Mouse (Mus musculus): ENCODE measurements around the gene Nynrin. TPM values are rescaled to one million over a fixed set of nuclear protein-coding genes. Genes with fewer than 3 reads are reported as not detected.

The Nynrin gene
- polyA plus RNA-seq, 1 experiment = 1.7 TPM

DNA sequence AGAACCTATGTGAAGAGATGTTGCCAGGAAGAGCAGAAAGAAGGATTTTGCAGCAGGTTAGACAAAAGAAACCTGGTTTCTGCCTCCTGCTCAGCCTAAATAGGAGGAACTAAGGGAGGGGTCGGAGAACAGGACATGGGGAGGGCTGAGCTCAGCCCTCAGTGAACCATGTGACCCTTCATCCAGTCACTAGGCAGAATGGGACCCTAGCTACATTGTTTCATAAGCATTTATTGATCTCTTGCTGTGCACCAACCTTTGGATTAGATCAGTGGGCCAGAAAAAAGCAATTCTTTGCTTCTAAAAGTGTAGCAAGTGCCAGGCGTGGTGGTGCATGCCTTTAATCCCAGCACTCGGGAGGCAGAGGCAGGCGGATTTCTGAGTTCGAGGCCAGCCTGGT lies 15.5 kb upstream of the Nynrin start:
- WGBS = 87% methylated on average over 5 of the region's 5 CpGs
- no peak for DNase-seq (ENCODE audit: low read depth, low spot score)

DNA sequence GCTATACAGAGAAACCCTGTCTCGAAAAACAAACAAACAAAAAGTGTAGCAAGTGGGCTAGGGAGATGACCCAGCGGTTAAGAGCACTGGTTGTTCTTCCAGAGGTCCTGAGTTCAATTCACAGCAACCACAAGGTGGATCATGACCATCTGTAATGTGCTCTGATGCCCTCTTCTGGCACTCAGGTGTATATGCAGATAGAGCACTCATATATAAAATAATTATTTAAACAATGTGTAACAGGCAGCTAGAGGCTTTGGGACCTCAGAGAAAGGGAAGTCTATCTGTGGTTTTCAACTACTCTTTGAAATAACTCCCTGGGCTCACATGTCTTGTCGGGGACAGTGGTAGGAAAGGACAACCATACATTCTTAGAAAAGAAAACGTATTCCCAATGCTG lies 15.1 kb upstream of the Nynrin start:
- 88% methylated on average over 4 of the region's 4 CpGs for WGBS
- no peak for DNase-seq (ENCODE audit: low read depth, low spot score)

DNA sequence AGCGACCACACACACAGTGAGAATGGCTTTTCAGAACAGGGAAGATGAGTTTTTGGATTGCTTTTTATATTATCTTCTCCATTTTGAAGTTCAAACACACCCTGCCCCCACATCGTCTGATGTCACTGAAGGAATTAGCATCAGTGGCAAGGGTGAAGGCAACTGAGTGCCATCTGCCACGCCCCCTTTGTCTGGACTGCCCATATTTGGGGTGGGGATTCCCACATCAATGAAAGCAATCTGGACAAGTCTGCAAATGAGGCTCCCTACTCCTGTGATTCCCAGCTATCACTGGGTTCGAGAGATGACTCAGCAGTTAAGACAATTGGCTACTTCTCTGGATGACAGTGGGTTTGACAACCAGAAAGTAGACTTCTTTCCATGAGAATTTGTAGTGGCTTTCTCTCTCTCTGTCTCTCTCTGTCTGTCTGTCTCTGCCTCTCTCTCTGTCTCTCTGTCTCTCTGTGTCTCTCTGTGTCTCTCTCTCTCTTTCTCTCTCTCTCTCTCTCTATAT lies 12.9 kb upstream of the Nynrin start:
- DNase-seq (ENCODE audit: low read depth, low spot score) = no peak
- WGBS = 46% methylated on average over 4 of the region's 4 CpGs

DNA sequence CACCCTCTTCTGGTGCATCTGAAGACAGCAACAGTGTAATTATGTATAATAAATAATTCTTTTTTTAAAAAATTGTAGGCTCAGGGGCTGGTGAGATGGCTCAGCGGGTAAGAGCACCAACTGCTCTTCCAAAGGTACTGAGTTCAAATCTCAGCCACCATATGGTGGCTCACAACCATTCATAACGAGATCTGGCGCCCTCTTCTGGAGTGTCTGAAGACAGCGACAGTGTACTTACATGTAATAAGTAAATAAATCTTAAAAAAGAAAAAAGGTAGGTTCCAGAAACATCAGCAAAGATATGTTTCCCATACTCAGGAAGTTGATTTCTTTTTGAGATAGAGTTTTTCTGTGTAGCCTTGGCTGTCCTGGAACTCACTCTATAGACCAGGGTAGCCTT lies 11.0 kb upstream of the Nynrin start:
- WGBS = 72% methylated on average over 4 of the region's 4 CpGs
- DNase-seq (ENCODE audit: low read depth, low spot score) = no peak

DNA sequence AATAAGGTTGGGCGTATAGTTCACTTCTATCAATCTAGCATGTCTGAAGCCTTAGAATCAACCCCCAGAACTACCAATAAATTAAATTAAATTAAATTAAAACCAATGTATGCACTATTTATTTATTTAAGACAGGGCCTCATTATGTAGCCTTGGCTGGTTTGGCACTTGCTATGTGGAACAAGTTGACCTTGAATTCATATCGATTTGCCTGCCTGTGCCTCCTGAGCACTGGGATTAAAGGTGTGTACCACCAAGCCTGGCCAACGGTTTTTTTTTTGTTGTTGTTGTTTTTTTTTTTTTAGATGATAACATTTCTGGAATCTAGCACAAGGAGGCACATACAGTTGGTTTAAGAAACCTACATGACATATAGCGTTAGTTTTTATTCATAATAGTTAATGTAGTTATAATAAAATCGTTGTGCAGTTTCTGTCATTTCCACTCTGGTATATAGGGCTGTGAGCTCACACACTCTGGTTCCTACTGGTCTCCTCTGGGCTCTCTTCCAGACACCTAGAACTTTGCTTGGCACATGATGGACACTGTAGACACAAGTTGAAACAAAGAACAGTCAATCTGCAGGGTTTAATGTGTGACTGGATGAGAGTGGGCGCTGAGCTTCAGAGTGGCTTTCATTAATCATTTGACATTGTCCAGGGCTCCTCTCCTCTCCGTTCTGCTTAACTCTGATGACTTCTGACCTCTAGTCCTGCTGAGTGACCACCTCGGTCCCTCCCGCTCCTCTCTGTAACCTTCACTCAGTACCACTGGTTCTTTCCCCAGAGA lies 8.1 kb upstream of the Nynrin start:
- WGBS = 68% methylated on average over 9 of the region's 9 CpGs
- DNase-seq (ENCODE audit: low read depth, low spot score) = no peak

DNA sequence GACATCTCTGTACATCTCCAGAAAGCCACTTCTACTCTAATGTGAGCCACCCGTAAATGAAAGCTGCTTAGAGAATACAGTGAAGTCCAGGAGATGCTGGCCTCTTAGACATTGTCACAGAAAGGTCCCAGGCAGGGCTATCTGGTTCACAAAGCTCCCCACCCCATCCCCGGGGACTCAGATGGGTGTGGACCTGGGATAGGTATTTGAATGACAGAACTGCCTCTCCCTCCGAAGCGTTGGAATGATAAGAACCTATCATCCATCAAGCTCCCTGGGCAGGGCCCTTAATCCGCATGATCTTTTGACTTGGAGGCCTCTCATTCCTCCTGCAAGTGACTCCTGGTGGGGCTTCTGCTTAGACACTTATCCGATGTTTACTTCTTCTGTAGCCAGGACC lies 2.9 kb upstream of the Nynrin start:
- no peak for DNase-seq (ENCODE audit: low read depth, low spot score)
- 51% methylated on average over 6 of the region's 6 CpGs for WGBS

DNA sequence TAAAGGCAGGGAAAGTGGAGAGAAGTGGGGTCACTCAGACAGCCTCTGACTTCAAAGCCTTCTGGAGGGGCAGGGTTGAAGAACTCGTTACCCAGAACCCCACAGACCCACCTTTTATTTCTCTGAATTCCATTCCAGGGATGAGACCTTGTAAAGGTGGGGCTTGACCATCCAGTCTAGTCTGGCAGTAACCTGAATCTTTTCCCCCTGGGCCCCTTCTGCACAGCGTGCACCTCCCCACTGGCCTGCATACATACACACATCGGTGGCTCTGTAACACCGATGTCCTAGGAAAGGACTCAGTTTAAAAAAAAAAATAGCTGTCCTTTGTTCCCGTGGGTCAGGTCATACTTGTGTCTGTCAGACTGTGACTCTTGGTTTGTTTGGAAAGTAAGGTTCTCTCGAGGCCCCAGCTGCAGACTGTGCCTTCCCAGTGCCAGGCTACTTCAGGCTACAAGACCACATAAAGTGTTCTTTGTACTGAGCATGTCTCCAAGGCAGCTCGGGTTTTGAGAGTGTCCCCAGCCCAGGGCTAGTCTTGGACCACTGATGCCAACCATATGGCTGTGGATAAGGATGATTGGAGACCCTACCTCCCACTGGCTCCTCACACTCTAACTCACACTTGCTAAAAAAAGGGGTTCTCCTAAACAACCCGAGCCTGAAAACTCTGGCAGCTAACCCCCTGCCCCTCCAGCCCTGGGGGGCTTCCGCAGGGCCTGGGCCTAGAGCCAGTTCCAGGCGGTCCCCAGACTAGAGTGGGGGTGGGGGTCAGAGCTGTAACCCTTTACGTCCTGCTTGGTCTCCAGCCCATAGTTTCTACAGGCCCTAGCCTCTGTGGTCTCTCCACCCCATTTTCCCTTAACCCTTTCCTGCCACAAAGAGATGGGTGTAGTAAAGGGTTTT lies 911 bp upstream of the Nynrin start:
- no peak for DNase-seq (ENCODE audit: low read depth, low spot score)
- 31% methylated on average over 11 of the region's 11 CpGs for WGBS

DNA sequence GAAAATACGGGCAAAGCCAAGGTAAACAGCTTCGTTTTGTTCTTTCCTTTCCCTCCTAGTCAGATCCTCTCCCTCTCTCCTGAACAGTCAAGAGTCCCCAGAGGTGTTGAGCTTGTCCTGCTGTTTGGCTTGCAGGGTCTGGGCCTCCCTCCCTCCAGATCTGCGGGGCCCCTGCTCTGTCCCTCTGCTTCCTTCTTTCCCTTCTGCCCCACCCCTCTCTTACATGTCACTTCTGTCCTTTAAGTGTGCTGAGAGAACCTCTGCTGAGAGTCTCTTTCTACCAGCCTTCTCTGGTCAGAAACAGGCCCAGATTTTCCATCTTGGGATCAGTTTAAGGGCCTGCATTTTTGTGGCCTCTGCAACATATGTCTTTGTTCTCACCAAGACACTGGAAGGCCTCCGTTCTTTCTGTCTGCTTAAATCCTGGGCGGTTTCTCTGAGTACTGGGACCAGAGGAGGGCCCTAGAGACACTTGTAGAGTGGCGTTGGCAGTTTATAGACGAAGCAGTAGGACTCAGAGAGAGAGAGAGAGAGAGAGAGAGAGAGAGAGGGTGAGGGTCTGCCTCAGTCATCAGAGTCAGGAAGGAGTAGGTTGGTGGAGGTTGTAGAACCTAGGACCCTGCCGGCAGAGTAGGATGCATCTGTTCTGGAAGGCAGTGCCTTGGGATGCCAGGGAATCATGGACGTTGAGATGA lies 743 bp downstream of the Nynrin start:
- no peak for DNase-seq (ENCODE audit: low read depth, low spot score)
- WGBS = 11% methylated on average over 9 of the region's 9 CpGs

DNA sequence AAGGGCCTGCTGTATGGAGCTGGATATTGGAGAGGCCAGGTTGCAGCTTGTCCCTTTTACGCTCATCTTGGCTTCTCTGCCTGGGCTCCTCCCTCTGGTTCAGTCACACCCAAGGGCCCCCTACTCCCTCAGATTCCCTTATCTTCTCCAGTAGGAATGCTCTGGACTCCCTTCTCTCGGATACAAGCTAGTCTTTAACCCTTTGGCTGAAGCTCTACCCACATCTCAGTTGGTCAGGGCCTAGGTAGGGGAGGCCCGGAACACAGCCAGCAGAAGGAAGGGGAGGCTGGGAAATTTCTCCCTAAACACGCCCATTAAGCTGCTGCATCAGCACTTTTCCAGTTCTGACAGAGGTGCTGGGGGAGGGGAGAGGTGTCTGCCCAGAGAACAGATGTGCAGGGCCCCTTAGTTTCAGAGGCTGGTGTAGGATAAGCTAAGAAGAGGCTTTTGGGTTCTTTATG lies 1.3 kb downstream of the Nynrin start:
- no peak for DNase-seq (ENCODE audit: low read depth, low spot score)

DNA sequence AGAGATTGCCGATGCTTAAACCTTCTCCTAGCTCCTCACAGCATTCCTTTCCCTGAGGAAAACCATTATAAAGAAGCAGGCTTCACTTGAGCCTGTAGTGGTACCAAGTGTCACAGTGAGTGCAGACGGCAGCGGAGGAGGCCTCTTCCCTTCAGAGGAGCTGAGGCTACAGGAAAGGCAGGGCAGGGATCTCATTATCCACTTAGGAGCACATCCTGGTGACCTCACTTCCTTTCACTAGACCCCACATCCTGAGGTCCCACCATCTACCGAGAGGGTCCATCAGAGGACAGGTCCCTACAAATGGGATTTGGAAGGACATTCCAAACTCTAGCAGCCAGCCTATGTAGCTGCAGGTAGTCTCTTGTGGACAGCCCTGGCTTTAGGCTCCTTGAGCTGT lies 3.8 kb downstream of the Nynrin start:
- no peak for DNase-seq (ENCODE audit: low read depth, low spot score)
- 70% methylated on average over 4 of the region's 4 CpGs for WGBS

More for the DNA sequence above, 1.3 kb downstream of the Nynrin start:
- 36% methylated on average over 4 of the region's 4 CpGs for WGBS

DNA sequence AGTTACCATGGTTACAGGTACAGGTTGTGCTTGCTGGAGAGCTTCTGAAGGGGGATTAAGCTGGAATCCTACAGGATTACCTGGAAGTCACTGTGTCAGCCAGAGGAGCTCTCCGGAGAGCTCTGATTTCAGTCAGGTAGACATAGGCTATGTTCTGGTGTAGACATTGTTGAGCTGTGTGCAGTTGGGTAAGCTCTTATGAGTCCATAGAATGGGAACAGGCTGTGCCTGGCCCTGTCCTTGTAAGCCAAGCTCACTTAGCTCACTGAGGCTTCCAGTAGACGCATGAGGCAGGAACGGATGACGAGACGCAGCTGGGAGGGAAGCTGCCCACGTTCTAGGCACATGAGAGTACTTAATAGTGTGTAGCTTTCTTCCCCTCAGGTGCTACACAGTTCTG lies 8.4 kb downstream of the Nynrin start:
- WGBS = 75% methylated on average over 6 of the region's 6 CpGs
- no peak for DNase-seq (ENCODE audit: low read depth, low spot score)

DNA sequence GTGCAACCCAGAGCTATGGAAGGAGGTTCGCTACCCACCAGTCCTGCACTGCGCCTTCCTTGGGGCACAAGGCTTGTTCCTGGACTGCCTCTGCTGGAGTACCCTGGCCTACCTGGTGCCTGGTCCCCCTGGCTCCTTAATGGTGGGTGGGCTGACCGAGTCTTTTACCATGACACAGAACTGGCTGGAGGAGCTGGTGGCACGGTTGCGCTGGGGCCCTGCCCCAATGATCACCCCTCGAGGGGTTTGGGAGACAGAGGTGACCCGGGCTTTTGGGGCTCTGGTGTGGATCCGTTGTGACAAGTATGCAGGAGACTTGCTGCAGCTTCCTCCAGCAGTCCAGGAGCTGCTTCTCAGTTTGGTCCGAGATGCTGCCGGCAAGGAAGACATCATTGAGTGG lies 9.2 kb downstream of the Nynrin start:
- whole genome bisulfite sequencing = 96% methylated on average over 10 of the region's 10 CpGs
- DNase-seq (ENCODE audit: low read depth, low spot score) = no peak

DNA sequence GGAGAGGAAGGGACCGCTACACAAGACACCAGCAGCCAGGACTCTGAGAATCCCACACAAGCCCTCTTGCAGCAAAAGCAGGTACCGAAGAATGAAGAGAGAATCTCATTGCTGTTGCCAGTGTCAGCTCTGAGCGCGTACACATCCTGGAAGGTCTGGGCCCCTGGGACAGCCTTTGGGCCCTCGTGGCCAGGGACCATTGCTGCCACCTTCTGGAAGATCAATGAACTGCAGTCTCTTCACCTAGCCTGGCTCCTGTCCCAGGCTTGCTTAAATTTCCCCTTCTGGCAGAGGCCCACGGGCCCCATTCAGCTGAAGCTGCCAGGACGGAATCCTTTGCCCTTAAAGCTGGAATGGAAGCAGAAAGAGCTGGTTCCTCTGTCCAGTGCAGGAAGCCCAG lies 10.0 kb downstream of the Nynrin start:
- no peak for DNase-seq (ENCODE audit: low read depth, low spot score)
- WGBS = 25% methylated on average over 7 of the region's 7 CpGs

DNA sequence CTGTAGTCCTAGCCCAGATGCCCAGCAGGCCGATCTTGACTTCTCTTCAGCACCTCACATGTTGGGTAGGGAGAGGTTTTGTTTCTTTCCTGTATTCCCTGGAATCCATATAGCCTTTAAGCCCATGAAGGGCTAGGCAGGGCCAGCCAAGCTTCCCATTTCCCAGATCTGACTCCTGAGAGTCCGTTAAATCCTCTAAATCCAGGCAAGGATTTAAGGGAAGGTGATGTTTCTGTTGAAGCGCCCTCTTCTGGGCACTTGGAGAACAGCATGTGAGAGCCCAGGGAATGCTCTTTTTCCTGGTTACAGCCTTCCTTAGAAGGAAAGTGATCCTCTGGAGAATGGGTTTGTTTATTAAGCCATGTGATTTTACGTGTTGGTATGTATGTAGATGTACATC lies 13.2 kb downstream of the Nynrin start:
- no peak for DNase-seq (ENCODE audit: low read depth, low spot score)
- 34% methylated on average over 4 of the region's 4 CpGs for WGBS

DNA sequence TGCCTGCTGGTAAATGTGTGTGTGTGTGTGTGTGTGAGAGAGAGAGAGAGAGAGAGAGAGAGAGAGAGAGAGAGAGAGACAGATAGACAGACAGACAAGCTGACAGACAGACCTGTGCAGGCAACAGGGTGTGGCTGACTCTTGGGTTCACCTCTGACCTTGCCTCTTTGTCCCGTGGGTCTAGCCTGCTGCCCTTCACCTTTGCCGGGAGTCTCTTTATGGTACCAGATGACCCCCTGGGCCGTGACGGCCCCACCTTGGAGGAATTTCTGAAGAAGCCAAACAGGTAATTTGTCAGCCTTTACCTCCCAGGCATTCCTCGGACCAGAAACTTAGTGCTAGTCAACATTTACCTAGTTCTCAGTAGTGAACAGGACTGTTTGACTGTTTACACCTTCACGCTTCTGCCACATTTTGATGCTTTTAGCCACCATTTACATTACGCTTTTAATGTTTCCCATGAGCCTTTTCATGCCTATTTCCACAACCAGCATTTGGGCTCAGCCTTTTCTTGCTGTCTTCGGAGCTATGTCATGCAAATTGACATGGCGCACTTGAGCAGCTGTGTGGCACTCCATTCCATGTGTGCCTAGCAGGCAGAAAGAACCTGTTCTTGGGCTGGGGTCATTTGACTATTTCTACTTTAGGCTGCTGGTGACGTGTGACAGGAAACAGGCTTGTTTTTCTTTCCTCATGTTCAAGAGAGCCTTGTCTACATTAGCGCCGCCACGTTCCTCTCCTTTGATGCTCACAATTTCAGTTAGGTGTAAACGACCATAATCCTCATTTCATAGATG lies 14.6 kb downstream of the Nynrin start:
- DNase-seq (ENCODE audit: low read depth, low spot score) = no peak
- WGBS = 83% methylated on average over 14 of the region's 14 CpGs

DNA sequence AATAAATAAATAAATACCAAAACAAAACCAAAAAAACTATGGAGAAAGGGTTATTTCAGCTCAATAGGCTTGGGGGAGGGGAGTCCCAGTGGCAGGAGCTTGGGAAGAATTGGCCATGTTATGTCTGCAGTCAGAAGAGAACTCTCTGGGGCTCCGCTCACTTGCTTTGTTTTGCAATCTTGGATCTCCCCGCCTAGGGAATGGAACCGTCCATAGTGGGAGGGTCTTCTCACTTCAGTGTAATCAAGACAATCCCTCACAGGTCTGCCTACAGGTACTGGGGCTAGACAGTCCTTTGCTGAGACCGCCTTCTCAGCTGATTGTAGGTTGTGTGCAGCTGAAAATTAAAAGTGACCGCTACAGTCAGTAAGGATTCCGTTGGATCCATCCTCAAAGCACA lies 15.7 kb downstream of the Nynrin start:
- DNase-seq (ENCODE audit: low read depth, low spot score) = no peak
- 93% methylated on average over 6 of the region's 6 CpGs for WGBS

DNA sequence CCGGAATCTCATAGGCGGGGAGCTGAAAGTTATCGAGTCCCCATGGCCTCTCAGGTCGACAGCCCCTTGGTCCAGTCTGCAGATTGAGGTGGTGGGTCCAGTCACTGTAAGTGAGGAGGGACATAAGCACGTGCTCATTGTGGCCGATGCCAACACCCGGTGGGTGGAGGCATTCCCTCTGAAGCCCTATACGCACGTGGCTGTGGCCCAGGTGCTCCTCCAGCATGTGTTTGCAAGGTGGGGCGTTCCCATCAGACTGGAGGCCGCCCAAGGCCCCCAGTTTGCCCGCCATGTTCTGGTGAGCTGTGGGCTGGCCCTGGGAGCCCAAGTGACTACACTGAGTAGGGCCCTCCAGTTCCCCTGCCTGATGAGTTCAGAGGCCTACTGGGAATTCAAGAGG lies 18.2 kb downstream of the Nynrin start:
- 87% methylated on average over 12 of the region's 12 CpGs for WGBS
- DNase-seq (ENCODE audit: low read depth, low spot score) = no peak

DNA sequence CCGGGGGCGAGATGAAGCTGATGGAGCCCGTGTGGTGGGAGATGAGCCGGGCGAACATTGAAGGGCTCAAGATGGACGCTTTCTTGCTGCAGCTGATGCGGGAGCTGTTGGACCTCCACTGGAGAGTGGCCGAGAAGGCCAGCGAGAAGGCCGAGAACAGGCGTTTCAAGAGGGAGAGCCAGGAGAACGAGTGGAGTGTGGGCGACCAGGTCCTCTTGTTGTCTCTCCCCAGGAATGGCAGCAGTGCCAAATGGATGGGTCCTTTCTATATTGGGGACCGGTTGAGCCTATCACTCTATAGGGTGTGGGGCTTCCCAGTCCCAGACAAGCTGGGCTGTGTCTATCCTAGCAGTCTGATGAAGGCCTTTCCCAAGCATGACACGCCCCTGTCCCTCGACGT lies 18.7 kb downstream of the Nynrin start:
- DNase-seq (ENCODE audit: low read depth, low spot score) = no peak
- WGBS = 87% methylated on average over 17 of the region's 17 CpGs

DNA sequence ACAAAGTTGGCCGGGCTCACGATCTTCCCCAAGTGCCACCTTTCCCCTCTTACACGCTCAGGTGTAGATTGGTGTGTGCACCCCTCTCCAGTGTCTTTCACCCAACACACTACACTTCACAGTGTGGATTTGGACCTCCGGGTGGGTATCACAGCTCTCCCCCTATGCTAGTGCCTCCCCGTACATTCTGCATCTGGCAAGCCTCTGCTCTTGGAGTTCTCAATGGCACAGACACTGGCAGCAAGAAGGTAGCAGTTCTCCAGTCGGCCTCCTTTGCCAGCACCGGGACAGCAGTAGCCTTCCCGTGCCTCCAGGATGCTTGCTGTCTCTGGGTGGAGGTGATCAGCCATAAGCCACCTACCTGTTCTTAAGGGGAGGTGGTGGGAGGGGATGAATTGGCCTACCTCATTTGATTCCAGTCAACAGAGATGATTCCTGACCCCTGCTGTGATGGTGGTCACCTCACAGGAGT lies 19.5 kb downstream of the Nynrin start:
- DNase-seq (ENCODE audit: low read depth, low spot score) = no peak
- 84% methylated on average over 8 of the region's 8 CpGs for WGBS

All from large intestine, adult 2 months (tissue).